Mouse (Mus musculus) forelimb bud, embryonic 11.5 days (tissue): ENCODE data around the gene Gm10142.
"Not testable (repeated sequence)": the region's sequence is repeated elsewhere in the genome, so short reads cannot be mapped to it uniquely, and the experiment has no call there.

Experiments
- DNase-seq: peaks from one replicate; pipeline ENCODE4 v3.0.0-alpha.2; 2012; ENCODE audit warnings: low read depth, low spot score

The Gm10142 gene

GRCm38 (mm10) chr10:77738929-77739328 lies 23.3 kb downstream of the Gm10142 start:
- no peak for DNase-seq

GRCm38 (mm10) chr10:77741924-77742688 lies 26.5 kb downstream of the Gm10142 start, which contains the start of gene Gm18596:
TSS of gene Gm18596 (minus strand) at chr10:77742638.
- not testable (repeated sequence) for DNase-seq

GRCm38 (mm10) chr10:77750686-77751085 lies 35.1 kb downstream of the Gm10142 start:
- DNase-seq: not testable (repeated sequence)

- not testable (repeated sequence) for DNase-seq
Observed at GRCm38 (mm10) chr10:77751254-77751653, 35.6 kb downstream of the Gm10142 start, which contains the start of gene Gm9736. TSS of gene Gm9736 (minus strand) at chr10:77751354.

- DNase-seq: not testable (repeated sequence)
Observed at GRCm38 (mm10) chr10:77752312-77752711, 36.7 kb downstream of the Gm10142 start.

- DNase-seq: no peak
Observed at GRCm38 (mm10) chr10:77753448-77753847, 37.8 kb downstream of the Gm10142 start.

GRCm38 (mm10) chr10:77759582-77759981 lies 44.0 kb downstream of the Gm10142 start, which contains the start of gene Gm3233:
TSS of gene Gm3233 (minus strand) at chr10:77759682.
- DNase-seq: not testable (repeated sequence)
